Mouse (Mus musculus) gastrocnemius, adult 2 months (tissue): ENCODE data around the gene Atp1a4. TPM values are rescaled to one million over a fixed set of nuclear protein-coding genes. Genes with fewer than 3 reads are reported as not detected.
A peak's percentile ranks its signal among the peaks of the same experiment; 100 is the strongest.

Source experiments
- DNase-seq: peaks from one replicate; pipeline ENCODE4 v3.0.0; 2022
- H3K27ac ChIP-seq: fragments of 200-600 bp; 2 replicates; pipeline ENCODE4 v1.8.1; 2022; ENCODE audit warnings: mild to moderate bottlenecking
- H3K4me3 ChIP-seq: fragments of 200-600 bp; 2 replicates; pipeline ENCODE4 v1.8.1; 2022; ENCODE audit warnings: mild to moderate bottlenecking, moderate library complexity
- CTCF ChIP-seq: fragments of 200-600 bp; IDR thresholded peaks from 2 replicates; pipeline ENCODE4 v1.8.1; 2022; ENCODE audit warnings: antibody characterized with exemption, mild to moderate bottlenecking, moderate library complexity
- intact Hi-C: fragments of 180-260 bp; cut with DNase I; formaldehyde crosslinking; loops from one replicate; pipeline ENCODE4 v1.15.1; 2025
- total RNA-seq, 2 experiments: library from RNA; stranded (reverse); gene quantifications; 2 replicates each; pipeline ENCODE4 v1.2.3; 2021

Atp1a4 gene
- total RNA-seq, 2 experiments from 2014 or later, result 0.20 to 0.43 TPM

DNA sequence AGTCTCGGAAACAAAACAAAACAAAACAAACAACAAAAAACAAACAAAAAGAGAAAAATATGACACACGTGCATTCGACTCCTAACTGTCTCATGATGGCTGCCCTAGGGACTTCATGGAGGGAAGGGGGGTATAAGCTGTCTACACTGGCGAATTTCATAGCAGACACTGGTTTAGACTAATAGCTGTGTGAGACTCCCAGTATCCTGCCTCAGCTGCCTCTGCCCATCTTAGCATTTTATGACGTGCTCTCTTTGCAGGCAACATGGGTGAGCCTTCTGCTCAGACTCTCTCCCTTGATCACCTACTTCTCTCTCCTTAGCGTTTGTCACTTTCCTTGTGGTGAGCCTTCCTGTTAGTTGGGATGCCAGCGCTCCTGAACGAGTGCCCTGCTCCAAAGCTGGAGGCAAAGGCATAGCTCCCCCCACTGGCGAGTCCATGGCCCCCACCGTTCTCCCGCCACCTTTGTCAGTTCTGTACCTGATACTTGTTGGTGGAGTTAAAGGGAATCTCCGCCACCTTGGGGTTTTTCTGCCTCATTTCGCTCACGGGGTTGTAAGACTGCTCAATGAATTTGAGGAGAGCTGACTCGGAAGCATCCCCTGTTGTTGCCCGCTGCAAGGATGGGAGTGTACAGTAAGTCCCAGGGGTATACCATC, 14.5 kb downstream of the Atp1a4 start:
- TF ChIP-seq CTCF, result peak; percentile 80
- Histone ChIP-seq H3K27ac (peak overlapping the region; percentile 92), H3K4me3 (peak overlapping the region; percentile 63)
- peak; percentile 86 for DNase-seq
- intact Hi-C loops, result loop anchor here (1.0 kb wide), 2 partner anchors 26 to 80 kb away; no protein-coding TSS in a partner anchor

DNA sequence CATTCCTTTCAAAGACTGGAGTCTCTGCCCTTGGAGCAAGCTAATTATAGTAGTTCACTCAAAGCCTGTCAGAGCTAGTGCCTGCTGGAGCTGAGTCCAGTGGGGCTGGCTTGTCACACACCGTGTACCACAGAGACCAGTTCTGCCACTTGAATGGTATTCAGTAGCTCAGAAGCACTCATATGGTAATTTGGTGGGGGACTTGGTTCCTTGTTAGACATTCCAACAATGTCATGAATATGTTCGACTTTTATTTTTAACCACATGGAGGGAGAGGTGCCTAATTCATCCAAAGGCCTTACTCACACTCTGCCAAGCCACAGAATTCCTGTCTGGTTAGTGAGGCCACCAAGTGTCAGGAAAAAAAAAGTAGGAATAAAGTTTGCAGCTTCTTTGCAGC, 15.8 kb downstream of the Atp1a4 start:
- no peak for TF ChIP-seq CTCF
- DNase-seq, result peak; percentile 78
- intact Hi-C loops, result no loop called here
- Histone ChIP-seq H3K4me3 (peak overlapping the region; percentile 63), H3K27ac (peak overlapping the region; percentile 92)

DNA sequence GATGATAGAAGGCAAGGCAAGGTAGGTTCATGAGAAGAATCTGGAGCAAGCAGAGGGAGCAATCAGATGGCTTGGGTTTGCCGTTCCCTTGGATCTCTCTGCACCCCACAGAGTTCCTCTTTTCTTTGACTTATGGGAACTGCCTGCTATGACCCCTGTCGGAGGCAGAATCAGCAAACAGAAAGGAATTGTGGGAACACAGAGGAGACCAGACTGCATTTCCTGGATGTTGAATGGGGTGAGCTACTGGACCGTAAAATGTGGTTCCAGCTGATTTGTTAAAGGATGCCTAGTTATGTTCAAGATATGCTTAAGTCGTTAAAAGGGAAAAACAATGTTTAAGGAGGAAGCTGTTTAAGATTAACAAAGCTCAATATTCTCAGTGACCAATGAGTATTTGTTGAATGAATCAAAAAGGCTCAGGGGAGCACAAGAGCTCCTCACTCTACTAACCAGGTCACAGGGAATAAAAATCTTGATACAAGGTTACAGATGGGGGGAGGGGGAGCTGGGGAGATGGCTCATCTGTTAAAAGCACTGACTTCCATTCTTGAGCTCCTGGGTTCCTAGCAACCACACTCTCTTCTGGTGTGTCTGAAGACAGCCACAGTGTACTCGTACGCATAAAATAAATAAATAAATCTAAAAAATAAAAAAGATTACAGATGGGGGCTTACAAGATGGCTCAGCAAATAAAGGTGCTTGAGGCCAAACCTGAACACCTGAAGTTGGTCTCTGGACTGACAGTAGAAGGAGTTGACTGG, 17.1 kb downstream of the Atp1a4 start:
- Histone ChIP-seq H3K4me3 (no peak overlapping the region), H3K27ac (peak overlapping the region; percentile 92)
- TF ChIP-seq CTCF, result no peak
- intact Hi-C loops, result no loop called here
- DNase-seq, result no peak

DNA sequence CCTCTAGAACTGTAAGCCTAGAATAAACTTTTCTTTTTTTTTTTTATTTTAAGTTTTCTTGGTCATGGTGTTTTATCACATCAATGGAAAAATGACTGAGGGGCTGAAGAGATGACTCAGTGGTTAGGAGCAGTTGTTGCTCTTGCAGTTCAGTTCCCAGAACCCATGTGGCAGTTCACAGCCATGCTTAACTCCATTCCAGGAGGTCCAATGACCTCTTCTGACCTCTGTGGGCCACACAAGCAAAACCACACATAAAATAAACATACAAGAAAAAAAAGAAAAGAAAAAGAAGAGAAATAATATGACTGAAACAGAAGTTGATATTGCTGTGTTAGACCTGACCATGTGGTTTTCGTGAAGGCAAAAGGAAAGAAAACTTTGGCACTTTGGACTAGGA, 29.0 kb downstream of the Atp1a4 start:
- H3K27ac ChIP-seq, result no peak overlapping the region
- H3K4me3 ChIP-seq, result no peak overlapping the region
- intact Hi-C loops, result no loop called here
- TF ChIP-seq CTCF, result no peak
- DNase-seq, result no peak

DNA sequence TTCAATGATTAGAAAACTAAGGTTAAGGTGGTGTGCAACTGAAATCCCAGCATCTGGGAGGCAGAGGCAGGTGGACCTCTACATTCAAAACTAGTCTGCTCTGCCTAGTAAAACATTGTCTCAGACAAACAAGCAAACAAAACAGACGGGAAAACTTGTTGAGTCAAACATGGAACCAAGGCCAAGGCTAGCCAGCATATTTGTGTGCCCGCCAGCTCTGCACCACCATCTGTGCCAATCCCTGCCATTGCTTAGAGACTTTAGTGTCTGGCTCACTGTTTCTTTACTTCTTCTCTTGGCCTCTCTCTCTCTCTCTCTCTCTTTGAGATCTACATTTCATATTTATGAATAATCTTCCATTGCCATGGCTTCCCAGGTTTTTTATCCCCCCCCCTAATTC, 30.0 kb downstream of the Atp1a4 start:
- H3K4me3 ChIP-seq, result no peak overlapping the region
- TF ChIP-seq CTCF, result no peak
- peak overlapping the region; percentile 80 for H3K27ac ChIP-seq
- DNase-seq, result peak; percentile 46
- intact Hi-C loops, result no loop called here

DNA sequence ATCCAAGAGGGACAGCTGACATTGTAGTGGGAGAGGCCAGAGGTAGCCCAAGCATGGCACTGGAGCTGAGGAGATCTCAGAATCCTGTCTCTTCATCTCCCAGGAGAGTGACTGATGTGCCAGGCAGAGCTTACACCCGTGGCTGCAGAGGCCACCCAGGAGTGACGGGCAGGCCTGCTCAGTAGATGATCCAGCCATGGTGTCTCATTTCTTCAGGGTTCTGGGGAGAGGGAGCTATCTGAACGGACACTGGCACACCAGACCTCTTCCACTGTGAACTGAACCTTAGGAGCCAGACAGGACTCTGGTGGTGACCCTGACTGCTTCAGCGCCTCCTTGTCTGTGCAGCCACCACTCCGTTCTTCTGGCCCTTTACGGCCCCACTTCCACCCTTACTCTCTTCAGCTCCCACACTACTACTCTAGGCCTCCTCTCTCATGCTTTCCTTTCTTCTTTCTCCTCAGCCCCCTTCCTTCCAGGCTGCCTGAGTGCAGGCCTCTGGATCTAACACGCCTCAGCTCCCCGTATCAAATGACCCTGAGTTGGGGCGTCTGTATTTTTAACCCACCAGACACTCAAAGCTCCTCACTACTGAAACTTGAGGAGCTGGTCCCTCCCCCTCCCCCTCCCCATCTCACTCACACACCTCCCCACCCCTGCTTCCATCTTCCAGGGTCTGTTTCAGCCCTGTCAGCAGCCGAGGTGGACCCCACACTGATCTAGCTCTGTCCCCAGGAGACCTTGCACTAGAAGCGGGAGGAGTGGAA, 36.7 kb downstream of the Atp1a4 start:
- peak; percentile 77 for DNase-seq
- Histone ChIP-seq H3K27ac (peak overlapping the region; percentile 97), H3K4me3 (peak overlapping the region; percentile 77)
- no peak for TF ChIP-seq CTCF
- intact Hi-C loops, result loop anchor here (2.0 kb wide), 1 partner anchor 73 kb away; the partner anchor contains the start of gene Dcaf8

DNA sequence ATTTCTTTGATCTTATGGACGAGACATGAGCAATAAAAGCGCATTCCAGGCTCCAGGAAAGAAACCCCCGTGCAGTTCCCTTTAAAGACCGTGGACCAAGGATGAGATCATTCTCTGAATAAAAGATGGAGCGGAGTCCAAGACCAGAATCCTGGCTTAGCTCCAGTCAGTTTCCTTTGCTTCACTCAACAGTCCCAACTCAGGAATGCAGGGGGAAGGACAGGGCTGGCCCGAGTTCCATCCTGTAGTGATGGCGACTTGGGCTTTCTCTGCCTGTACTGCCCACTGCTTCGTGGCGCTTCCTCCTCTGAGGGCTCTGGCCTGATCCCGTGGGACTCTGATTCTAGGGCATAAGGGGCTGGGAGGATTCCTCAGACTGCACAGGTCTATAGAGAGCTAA, 37.8 kb downstream of the Atp1a4 start:
- H3K4me3 ChIP-seq, result peak overlapping the region; percentile 77
- peak; percentile 88 for DNase-seq
- TF ChIP-seq CTCF, result no peak
- peak overlapping the region; percentile 97 for H3K27ac ChIP-seq
- intact Hi-C loops, result loop anchor here (2.0 kb wide), 1 partner anchor 72 kb away; the partner anchor contains the start of gene Dcaf8

DNA sequence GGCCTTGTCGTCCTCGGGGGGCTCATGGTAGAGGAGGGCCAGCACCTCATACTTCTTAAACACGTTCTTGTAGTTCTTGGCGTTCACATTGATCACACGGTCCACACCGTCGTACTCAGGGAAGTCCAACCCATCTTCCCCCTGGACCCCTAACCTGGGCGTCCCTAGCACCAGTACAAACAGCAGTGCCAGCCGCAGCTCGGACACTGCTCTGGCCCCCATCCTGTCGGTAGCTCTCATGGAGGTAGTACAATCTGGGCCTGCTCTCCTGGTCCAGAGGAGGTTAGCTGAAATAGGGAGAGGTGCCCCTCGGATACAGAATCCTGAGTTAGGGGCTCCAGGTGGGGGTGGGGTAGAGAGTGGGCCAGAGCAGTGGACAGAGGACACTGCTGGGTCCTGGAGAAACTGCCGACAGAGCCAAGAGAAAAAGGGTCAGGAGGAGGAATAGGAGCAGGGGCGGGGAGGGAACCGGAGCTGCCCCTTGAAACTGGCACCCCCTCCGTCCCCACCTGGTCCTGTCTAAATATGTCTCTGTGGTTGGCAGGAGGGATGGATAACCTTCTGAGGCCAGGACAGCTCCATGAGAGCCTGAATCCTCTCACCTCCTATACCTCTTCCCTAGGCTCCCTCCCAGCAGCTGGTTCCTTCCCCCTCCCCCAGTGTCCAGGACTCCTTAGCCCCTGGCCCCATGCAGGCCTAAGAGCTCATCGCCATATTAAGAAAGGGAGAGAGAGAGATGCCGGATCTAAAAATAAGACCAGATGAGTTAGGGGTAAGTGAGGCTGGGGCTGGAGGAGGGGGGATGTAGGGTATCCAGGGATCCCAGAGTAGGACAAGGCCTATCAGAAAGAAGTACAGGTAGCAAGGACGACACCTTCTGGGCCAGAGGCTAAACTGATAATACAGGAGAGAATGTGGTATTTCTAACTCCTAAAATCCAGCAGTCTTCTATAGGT, 38.5 kb downstream of the Atp1a4 start, which contains the start of gene Casq1:
TSS of gene Casq1 (minus strand) at position 418 of the 956 bp plus-strand sequence.
- intact Hi-C loops, result loop anchor here (2.0 to 5.0 kb wide), 4 partner anchors 57 to 93 kb away; partner anchors contain the start of genes Atp1a2 and Dcaf8

DNA sequence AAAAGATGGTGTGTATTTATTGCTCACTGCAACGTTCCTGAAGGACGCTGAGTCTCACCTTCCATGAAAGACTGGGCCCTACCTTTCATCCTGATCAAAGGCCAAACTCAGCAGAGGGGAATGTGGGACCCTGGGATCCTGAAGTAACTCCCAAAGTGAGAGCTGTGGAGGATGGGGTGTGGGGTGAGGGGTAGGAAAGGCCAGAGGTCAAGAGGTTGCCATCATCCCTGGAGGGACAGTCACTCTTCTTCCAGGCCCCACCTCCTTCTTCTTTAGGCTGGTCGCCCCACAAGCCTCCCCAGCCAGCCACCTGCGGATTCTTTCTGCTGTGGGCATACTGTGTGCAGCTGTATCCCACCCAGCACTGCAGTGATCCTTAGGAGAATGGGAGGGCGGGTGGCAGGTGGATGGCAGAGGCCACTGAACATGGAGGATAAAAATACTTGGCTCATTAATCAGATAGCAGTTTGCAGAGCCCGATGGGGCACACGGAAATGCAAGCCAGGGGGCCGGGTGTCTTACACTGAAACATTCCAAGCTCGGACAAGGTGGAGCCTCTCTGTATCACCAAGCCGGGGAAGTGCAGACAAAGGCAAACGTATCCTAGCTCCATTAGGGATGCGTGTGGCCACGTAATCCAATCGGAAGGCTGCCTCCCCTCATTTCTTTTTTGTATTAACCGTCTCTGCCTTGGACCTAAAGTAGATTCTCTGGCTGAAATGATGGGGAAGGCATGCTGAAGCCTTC, 39.9 kb downstream of the Atp1a4 start:
- peak; percentile 64 for DNase-seq
- Histone ChIP-seq H3K4me3 (peak overlapping the region; percentile 77), H3K27ac (peak overlapping the region; percentile 97)
- intact Hi-C loops, result loop anchor here (5.0 kb wide), 3 partner anchors 56 to 94 kb away; partner anchors contain the start of gene Atp1a2
- no peak for TF ChIP-seq CTCF

More for the DNA sequence above, 38.5 kb downstream of the Atp1a4 start, which contains the start of gene Casq1:
- Histone ChIP-seq H3K4me3 (peak within 1 kb of the TSS; percentile 77), H3K27ac (peak within 1 kb of the TSS; percentile 97)
- no peak for TF ChIP-seq CTCF
- peak; percentile 89 for DNase-seq

DNA sequence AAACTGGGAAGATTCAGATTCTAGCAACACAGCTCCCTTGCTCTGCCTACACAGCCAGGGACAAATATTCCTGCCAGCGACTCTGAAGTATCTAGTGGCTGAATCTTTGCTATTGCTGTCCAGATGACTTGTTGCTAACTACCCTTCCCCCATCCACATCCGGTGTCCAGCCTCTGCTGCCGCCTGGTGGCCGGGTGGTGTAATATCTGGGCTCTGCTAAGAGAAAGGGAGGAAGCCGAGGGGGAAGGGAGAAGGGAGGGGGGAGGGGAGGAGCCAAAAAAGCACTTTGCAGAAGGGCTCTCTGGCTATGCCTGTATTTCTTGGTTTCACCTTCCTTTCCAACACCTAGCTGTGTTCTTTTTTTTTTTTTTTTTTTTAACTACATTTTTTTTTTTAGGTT, 41.1 kb downstream of the Atp1a4 start:
- DNase-seq, result peak; percentile 95
- Histone ChIP-seq H3K4me3 (peak overlapping the region; percentile 77), H3K27ac (peak overlapping the region; percentile 97)
- intact Hi-C loops, result loop anchor here (1.0 to 5.0 kb wide), 4 partner anchors 26 to 95 kb away; partner anchors contain the start of gene Atp1a2
- peak; percentile 80 for TF ChIP-seq CTCF
